Mouse (Mus musculus): ENCODE results near the gene Ano4. TPM values are rescaled to one million over a fixed set of nuclear protein-coding genes. Genes with fewer than 3 reads are reported as not detected.

Gene Ano4
- total and polyA plus RNA-seq, 3 experiments = not detected

DNA sequence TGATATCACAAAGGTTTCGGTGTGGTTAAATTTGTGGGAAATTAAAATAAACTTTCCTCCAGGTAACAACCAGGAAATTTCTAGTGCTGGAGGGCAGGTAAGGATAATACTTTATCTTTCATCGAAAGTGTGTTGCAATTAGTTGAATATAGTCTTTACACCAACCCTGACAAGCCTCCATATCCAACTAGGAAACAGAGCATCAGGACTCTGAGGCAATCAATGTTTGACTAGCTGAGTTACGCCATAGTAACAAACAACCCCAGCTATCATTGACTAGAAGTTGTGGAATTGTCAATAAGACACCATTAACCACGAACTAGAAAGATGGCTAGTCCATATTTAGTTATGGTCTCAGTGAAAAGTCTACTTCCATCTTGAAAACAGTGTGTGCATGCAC lies 246.4 kb downstream of the Ano4 start:
- no peaks in the 10 kb centered on the region for H3K36me3 ChIP-seq (ENCODE audit: control insufficient read depth in 1 of 2, insufficient read depth in 2 of 2, low read length in 2 of 2)
- no peak overlapping the region for H3K9ac ChIP-seq (ENCODE audit: control insufficient read depth, low read depth, low read length, poor library complexity, severe bottlenecking)
- no peaks in the 10 kb centered on the region for H3K9me3 ChIP-seq (replicated peaks; ENCODE audit: insufficient read depth, low read length)
- no peak for TF ChIP-seq MAX (IDR thresholded peaks at IDR 0.05; ENCODE audit: low read length)
- TF ChIP-seq MEF2A (IDR thresholded peaks at IDR 0.05; ENCODE audit: extremely low read depth, insufficient replicate concordance, low read depth, low read length, poor library complexity, severe bottlenecking) = no peak
- TF ChIP-seq SMC3 (IDR thresholded peaks at IDR 0.05; ENCODE audit: low read depth, low read length) = no peak
- no peak for TF ChIP-seq ZMIZ1 (IDR thresholded peaks at IDR 0.05; ENCODE audit: low read depth, low read length)
- no peak for TF ChIP-seq MYC (IDR thresholded peaks at IDR 0.05; ENCODE audit: low read depth, low read length)
- no peak for TF ChIP-seq MAFK (IDR thresholded peaks at IDR 0.05; ENCODE audit: borderline replicate concordance, low read depth, low read length)
- TF ChIP-seq NRF1 (IDR thresholded peaks at IDR 0.05; ENCODE audit: insufficient read depth, low read depth, low read length, poor library complexity, severe bottlenecking) = no peak
- no peak for TF ChIP-seq E2F4 (IDR thresholded peaks at IDR 0.05; ENCODE audit: borderline replicate concordance, low read depth, low read length)
- TF ChIP-seq CTCF (IDR thresholded peaks at IDR 0.05 in 2 of 3, conservative IDR thresholded peaks at IDR 0.05 in 1 of 3; ENCODE audit: control insufficient read depth in 1 of 3, insufficient read depth in 1 of 3, low read depth in 2 of 3, low read length in 3 of 3, poor library complexity in 1 of 3, severe bottlenecking in 1 of 3) = no peak
- TF ChIP-seq MXI1 (IDR thresholded peaks at IDR 0.05; ENCODE audit: low read depth, low read length) = no peak
- TF ChIP-seq POLR2A (IDR thresholded peaks at IDR 0.05; ENCODE audit: control insufficient read depth in 1 of 2, insufficient read depth in 1 of 2, low read depth in 1 of 2, low read length in 2 of 2, poor library complexity in 1 of 2) = no peak
- no peak overlapping the region for H3K27ac ChIP-seq (ENCODE audit: control insufficient read depth, low read depth, low read length)
- no peaks in the 10 kb centered on the region for H3K79me2 ChIP-seq (ENCODE audit: control insufficient read depth, insufficient read depth, low read length, poor library complexity)
- H3K4me1 ChIP-seq (ENCODE audit: control insufficient read depth in 1 of 2, insufficient read depth in 2 of 2, low read length in 2 of 2) = no peaks in the 10 kb centered on the region
- H3K27me3 ChIP-seq (ENCODE audit: control insufficient read depth in 1 of 2, insufficient read depth in 2 of 2, low read length in 2 of 2) = no peaks in the 10 kb centered on the region
- no peak for DNase-seq (ENCODE audit: low read depth, low spot score)
- H3K4me3 ChIP-seq (ENCODE audit: control insufficient read depth in 1 of 2, insufficient read depth in 1 of 2, low read depth in 2 of 2, low read length in 2 of 2) = no peak overlapping the region

- Histone ChIP-seq H3K27ac (ENCODE audit: control insufficient read depth, low read depth, low read length) (no peak overlapping the region), H3K27me3 (ENCODE audit: control insufficient read depth in 1 of 2, insufficient read depth in 2 of 2, low read length in 2 of 2) (no peaks in the 10 kb centered on the region; a peak in 1 of 4 replicates), H3K9me3 (replicated peaks; ENCODE audit: insufficient read depth, low read length) (no peaks in the 10 kb centered on the region), H3K4me1 (ENCODE audit: control insufficient read depth in 1 of 2, insufficient read depth in 2 of 2, low read length in 2 of 2) (no peaks in the 10 kb centered on the region), H3K4me3 (ENCODE audit: control insufficient read depth in 1 of 2, insufficient read depth in 1 of 2, low read depth in 2 of 2, low read length in 2 of 2) (no peak overlapping the region), H3K79me2 (ENCODE audit: control insufficient read depth, insufficient read depth, low read length, poor library complexity) (no peaks in the 10 kb centered on the region), H3K36me3 (ENCODE audit: control insufficient read depth in 1 of 2, insufficient read depth in 2 of 2, low read length in 2 of 2) (no peaks in the 10 kb centered on the region), H3K9ac (ENCODE audit: control insufficient read depth, low read depth, low read length, poor library complexity, severe bottlenecking) (no peak overlapping the region)
- DNase-seq (ENCODE audit: low read depth, low spot score) = no peak
- TF ChIP-seq ZNF384 (IDR thresholded peaks at IDR 0.05; ENCODE audit: low read depth, low read length) (no peak), E2F4 (IDR thresholded peaks at IDR 0.05; ENCODE audit: borderline replicate concordance, low read depth, low read length) (no peak), ZMIZ1 (IDR thresholded peaks at IDR 0.05; ENCODE audit: low read depth, low read length) (no peak), RCOR1 (IDR thresholded peaks at IDR 0.05; ENCODE audit: low read depth, low read length) (no peak), NRF1 (IDR thresholded peaks at IDR 0.05; ENCODE audit: insufficient read depth, low read depth, low read length, poor library complexity, severe bottlenecking) (no peak), CTCF (IDR thresholded peaks at IDR 0.05 in 2 of 3, conservative IDR thresholded peaks at IDR 0.05 in 1 of 3; ENCODE audit: control insufficient read depth in 1 of 3, insufficient read depth in 1 of 3, low read depth in 2 of 3, low read length in 3 of 3, poor library complexity in 1 of 3, severe bottlenecking in 1 of 3) (no peak), MYC (IDR thresholded peaks at IDR 0.05; ENCODE audit: low read depth, low read length) (no peak)
These were observed 252.1 kb downstream of the Ano4 start for GRCm38 (mm10) chr10:89092350-89093040.
